Mouse (Mus musculus) frontal cortex, postnatal 25 days (tissue): ENCODE measurements around the gene Ubxn6.

Experiments used
- DNase-seq, 2 experiments: peaks; one replicate each; pipeline ENCODE4 v3.0.0; 2022; ENCODE audit warnings: low spot score in 2 of 2

The Ubxn6 gene

DNA sequence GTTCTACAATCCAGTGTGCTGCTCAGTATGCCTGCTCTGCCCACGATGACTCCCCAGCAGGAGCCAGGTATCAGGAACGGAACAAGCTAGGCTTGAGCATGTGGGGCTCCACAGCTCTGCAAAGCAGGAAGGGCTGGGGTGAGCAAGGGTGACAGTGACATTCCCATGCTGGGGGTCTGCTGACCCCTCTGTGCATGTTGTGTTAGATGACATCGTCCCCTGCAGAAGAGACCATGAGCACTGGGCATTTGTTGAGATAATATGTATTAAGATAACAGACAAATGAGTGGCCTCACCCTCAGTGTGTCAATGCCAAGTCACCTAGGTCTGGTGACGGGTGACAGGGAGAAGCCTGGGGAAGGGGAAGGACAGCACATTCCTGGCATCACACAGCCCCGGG lies 49.9 kb downstream of the Ubxn6 start:
- DNase-seq, result no peak

DNA sequence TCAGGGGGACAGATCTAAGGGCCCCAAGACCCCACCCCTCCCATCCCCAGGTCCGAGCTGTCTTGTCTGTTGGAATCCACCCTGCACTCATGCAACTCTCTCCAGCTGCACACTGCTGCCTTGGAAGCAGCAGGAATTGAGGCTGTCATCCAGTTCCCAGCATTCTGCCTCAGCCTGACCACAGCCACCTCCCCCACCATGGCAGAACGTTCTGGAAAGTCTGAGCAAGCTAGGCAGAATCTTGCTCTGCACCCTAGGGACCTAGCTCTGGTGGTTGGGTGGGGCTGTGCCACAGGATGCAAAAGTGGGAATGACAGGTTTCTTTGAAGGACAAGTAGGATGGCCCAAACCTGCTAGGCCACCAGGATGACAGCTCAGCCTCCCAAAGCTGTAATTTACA lies 50.4 kb downstream of the Ubxn6 start:
- DNase-seq, result no peak

DNA sequence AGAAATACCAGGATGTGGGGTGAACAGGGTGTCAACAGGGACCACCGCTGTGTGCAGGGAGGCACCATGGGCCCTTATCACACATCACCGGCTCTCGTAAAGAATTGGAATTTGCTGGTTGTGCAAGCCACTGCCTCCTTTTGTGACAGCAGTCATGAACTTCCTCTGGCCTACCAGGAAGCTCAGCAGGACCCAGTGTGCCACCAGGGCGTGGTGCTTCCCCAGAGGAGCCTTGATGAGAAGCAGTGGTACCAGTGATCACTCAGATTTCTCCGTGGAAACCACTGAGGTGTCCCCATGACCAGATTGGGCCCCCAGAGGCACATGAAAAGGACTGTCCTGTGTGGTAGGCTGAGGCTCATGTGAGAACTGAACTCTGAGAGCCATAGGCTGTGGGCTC lies 51.4 kb downstream of the Ubxn6 start:
- DNase-seq, result no peak

DNA sequence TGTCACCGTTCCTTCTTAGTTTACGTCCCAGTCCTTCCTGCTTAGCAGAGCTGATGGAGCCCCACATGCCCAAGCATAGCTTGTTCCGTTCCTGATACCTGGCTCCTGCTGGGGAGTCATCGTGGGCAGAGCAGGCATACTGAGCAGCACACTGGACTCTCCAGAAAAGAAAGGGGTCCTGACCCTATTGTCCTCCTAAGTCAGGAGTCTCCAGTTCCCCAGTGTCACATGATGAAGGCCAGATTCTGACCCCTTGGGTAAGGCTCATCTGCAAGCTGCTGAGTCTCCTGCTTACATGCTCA lies 51.9 kb downstream of the Ubxn6 start:
- DNase-seq, result no peak

DNA sequence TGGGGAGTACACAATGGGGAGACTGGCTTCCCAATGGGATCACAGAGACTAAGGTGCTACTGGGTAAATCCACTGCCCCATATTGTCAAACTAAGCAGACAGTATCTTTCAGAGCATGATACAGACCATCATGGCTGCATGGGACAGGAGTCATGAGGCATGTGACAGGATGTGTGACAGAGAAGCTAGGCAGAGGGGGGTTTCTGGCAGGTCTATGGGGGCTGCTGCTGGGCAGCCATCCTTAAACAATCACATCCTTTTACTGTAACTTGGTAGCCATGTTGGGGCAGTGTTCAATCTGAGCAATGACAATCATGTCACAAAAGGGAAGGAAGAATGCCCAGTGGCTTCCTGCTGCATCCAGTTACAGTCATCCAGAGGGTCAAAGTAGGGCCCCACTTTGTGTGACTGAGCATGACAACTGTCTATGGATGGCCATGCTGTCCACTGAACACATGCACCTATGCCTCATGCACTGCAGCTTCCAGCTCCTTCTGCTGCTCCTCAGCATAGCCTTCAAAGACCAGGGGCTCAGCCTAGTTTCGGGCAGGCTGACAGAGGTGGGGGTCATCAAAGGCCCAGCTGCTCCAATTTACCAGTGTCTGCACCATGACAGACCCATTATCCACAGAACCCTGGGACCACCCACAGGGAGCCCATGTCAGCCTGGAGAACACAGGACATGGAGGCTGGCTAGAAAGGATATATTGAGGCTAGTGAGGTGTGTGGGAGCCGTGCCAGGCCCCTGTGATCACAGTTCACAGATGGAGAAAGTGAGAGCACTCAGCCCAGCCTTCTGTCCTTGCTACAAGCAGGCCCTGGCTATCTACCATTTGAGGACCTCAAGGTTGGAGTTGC lies 52.5 kb downstream of the Ubxn6 start:
- DNase-seq, result no peak

DNA sequence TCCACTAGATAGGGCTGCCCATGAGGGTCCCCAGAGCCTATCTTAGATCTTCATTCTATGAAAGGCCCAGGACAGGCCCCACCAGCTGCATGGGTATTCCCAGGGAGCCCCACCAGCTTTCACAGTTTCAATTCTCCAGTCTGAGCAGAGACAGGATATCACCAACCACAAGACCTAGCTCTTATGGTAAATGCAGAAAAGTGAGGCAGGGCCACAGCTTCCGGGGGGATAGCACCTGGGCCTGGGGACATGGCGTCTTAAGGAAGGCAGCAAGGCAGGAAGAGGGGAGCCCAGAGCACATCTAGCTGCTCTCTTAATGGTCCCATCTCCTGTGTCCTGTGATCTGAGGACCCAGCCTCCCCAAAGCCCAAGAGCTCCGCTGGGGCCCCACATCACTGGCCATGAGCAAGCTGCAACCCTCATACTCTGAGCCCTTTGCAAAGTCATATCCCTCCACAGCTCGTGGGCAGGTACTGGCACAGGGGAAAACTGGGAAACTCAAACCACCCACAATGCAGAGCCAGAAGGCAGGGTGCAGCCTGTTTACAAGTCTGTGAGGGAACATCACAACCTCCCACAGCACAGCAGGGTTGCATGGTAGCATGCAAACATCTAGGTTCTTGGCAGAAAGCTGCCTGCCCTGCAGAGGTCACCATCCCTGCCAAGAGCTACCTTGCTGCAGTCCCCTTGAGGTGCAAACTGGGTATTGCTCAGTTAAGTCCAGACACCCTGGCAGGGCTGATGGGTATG lies 53.5 kb downstream of the Ubxn6 start:
- no peak for DNase-seq

DNA sequence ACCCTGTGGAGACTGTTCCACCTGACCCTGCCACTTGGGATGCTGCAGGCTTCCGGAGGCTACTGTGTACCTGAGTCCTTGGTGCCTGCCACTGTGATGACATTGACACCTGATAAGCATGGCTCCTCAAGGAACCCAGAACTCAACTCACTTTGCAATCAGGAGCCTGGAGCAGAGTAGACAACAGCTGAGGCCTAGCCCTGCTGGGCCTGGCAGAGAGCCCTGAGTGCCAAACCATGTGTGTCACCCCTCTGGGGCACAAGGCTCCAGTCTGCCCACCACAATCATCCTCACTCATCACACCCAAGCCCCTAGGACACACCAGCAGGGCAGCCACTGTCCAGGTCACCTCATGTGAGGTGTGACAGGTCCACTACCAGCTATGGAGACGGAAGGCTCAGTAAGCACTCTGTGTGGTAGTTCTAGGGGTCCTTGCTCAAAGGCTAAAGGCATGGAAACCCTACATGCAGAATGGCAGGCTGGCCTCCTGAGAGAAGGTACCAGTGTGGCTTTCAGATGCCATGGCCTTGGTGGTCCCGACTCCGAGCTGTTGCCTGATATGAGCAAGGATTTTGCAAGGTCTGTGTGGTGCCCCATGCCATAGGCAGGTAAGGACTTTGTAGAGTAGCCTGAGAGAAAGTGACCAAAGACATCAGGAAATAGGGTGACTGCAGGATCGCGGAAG lies 54.3 kb downstream of the Ubxn6 start:
- no peak for DNase-seq

DNA sequence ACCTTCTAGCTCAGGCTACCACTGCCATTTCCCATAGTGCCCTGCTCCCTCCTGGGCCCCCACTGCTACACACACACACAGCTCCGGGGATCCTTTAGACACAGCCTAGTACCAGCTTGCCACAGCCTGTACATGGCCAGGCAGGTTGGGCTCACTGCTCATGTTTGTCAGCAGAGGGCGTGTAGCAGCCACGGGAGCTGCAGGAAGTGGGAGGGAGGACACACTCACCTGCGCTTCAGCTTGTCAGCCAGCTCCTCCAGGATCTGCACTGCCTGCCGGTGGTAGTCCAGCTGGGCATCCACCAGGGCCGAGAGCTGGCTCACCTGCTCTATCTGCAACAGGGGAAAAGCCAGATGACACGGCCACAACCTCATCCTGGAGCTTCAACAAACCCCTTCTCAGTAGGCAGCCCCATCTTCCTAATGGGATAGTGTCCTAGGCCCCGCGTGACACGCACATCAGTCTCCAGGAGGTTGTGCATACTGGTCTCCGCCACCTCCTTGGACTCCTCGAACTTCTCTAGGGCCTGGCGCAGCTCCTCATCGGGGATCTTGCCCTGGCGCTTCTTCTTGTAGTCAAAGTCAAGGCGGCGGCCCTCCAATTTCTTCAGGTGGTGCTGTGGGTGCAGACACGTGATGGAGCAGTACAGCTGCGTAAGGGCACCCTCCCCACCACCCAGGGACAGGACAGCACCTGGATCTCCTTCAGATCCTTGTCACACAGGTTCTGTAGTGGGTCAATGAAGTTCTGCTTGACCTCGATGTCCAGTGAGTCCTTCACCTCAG lies 56.3 kb downstream of the Ubxn6 start:
- DNase-seq, result no peak

DNA sequence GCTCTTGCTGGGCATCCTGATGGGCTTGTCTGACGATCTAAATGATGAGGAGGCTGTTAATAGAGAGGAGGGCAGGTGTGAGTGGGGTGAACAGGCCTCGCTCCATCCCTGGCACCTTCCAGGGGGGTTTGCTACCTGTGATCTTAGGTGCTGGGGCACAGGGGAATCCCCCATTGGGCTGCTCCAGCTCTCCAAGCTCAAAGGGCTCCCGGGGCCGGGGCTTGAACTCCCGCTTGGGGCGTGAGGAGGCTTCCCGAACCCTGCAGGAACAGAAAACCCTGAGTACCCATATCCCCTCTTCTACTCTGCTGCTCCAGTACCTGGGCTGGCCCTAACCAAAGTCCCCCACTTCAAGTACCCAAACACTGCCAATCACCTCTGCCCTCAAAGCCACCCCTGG lies 57.0 kb downstream of the Ubxn6 start:
- DNase-seq, result no peak
